Mouse (Mus musculus): ENCODE results near the gene Cstf2. TPM values are rescaled to one million over a fixed set of nuclear protein-coding genes. Genes with fewer than 3 reads are reported as not detected.

The Cstf2 gene
- polyA plus RNA-seq, 1 experiment = 47.2 TPM

DNA sequence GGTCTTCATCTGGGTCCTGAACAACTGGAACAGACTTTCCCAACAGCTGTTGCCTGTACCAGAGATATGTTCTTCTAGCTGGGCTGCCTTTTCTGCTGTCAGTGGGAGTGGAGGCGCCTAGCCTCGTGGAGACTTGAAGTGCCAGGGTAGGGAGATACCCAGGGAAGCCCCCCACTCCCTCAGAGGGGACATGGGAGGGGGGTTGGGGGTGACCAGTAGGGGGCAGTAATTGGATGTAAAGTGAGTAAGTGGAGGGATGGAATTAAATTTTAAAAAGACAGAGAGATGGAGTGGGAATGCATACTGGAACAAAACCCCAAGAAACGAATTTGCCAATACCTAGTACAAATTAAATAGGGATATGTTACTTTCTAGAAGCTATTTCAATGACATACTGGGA is 74.8 kb downstream of the Cstf2 start:
- 72% methylated on average over 3 of the region's 3 CpGs for WGBS
- DNase-seq = peak; percentile 32

More for the DNA sequence above, 74.8 kb downstream of the Cstf2 start:
- Histone ChIP-seq H3K36me3 (ENCODE audit: control insufficient read depth, insufficient read depth, low read length) (no peaks in the 10 kb centered on the region), H3K4me1 (replicated peaks; ENCODE audit: control insufficient read depth, insufficient read depth, low read length) (peaks cover 2% of the 10 kb centered on the region; the same call in 1 of the 2 replicates), H3K27ac (ENCODE audit: control insufficient read depth, insufficient read depth, low read length) (no peak overlapping the region), H3K4me3 (ENCODE audit: control insufficient read depth, insufficient read depth, low read length) (no peak overlapping the region), H3K27me3 (ENCODE audit: control insufficient read depth, insufficient read depth, low read length) (no peaks in the 10 kb centered on the region)
- TF ChIP-seq CTCF (IDR thresholded peaks at IDR 0.05; ENCODE audit: borderline replicate concordance, control insufficient read depth, extremely low read depth, insufficient read depth, low read length, poor library complexity) (0 out of 2 replicates have a peak, but pooled peaks have one; percentile 33), POLR2A (IDR thresholded peaks at IDR 0.05; ENCODE audit: control insufficient read depth, extremely low read depth, insufficient read depth, low read length, poor library complexity) (no peak)

Other genes starting within 250 kb of the Cstf2 start
- 0.20 and 0.62 TPM in 2 replicates for gene Tnmd, start 208.2 kb upstream of the Cstf2 start, polyA plus RNA-seq (2012; rRNA removed)
- 6.0 and 6.2 TPM in 2 replicates for gene Tspan6, start 160.8 kb upstream of the Cstf2 start, polyA plus RNA-seq (2012; rRNA removed)
- 0.59 and 1.1 TPM in 2 replicates for gene Srpx2, start 150.8 kb upstream of the Cstf2 start, polyA plus RNA-seq (2012; rRNA removed)
- 0.27 and 0.37 TPM in 2 replicates for gene Sytl4, start 77.4 kb upstream of the Cstf2 start, polyA plus RNA-seq (2012; rRNA removed)
- gene Xkrx, start 102.9 kb downstream of the Cstf2 start, polyA plus RNA-seq (2012; rRNA removed) = 15.1 and 19.1 TPM in 2 replicates
- not detected in 2 replicates for gene Arl13a, start 128.3 kb downstream of the Cstf2 start, polyA plus RNA-seq (2012; rRNA removed)
- 0.19 and 0.34 TPM in 2 replicates for gene Nox1, start 162.8 kb downstream of the Cstf2 start, polyA plus RNA-seq (2012; rRNA removed)
- gene Trmt2b, start 217.8 kb downstream of the Cstf2 start, polyA plus RNA-seq (2012; rRNA removed) = 10.2 and 11.8 TPM in 2 replicates
- 1.9 and 2.3 TPM in 2 replicates for gene Tmem35a, start 236.0 kb downstream of the Cstf2 start, polyA plus RNA-seq (2012; rRNA removed)
- 5.5 and 6.4 TPM in 2 replicates for gene Cenpi, start 248.9 kb downstream of the Cstf2 start, polyA plus RNA-seq (2012; rRNA removed)